Mouse (Mus musculus) ES-E14 (cell line): ENCODE measurements at regions not wholly inside any gene's neighbourhood (a gene's known extent, or its start where the extent isn't known, plus 50 kb on each side); places are given as distances from the start of the nearest gene placed in this dataset.

Experiments used
- DNase-seq: peaks from one replicate; pipeline ENCODE4 v3.0.0-alpha.2; 2013; ENCODE audit warnings: low read depth, low spot score
- H3K27ac ChIP-seq: 2 replicates; pipeline ENCODE4 v1.5.1; 2012; ENCODE audit warnings: low read depth, mild to moderate bottlenecking, low read length, moderate library complexity, mixed read lengths; ENCODE audit not compliant: poor library complexity, insufficient read depth, severe bottlenecking
- H3K36me3 ChIP-seq: 2 replicates; pipeline ENCODE4 v1.6.1; 2012; ENCODE audit warnings: mild to moderate bottlenecking, low read length, moderate library complexity, mixed read lengths; ENCODE audit not compliant: control insufficient read depth, poor library complexity, insufficient read depth, severe bottlenecking
- H3K4me1 ChIP-seq, 2 experiments: fragments of 150-350 bp in 1 of 2; sonication (generic) in 1 of 2; 2 replicates each; pipeline ENCODE4 v1.6.1; 2012; ENCODE audit warnings: low read length in 2 of 2, mild to moderate bottlenecking in 1 of 2, mixed read lengths in 1 of 2; ENCODE audit not compliant: control insufficient read depth in 2 of 2, insufficient read depth in 2 of 2, poor library complexity in 1 of 2
- H3K4me3 ChIP-seq, 2 experiments: fragments of 150-350 bp in 1 of 2; sonication (generic) in 1 of 2; 2 replicates each; pipeline ENCODE4 v1.5.1; 2012; ENCODE audit warnings: low read length in 2 of 2, low read depth in 1 of 2, mild to moderate bottlenecking in 1 of 2, mixed read lengths in 1 of 2; ENCODE audit not compliant: insufficient read depth in 1 of 2, poor library complexity in 1 of 2, severe bottlenecking in 1 of 2
- H3K9ac ChIP-seq: 2 replicates; pipeline ENCODE4 v1.6.1; 2012; ENCODE audit warnings: low read depth, mild to moderate bottlenecking, low read length, mixed read lengths; ENCODE audit not compliant: poor library complexity, insufficient read depth, severe bottlenecking
- H3K9me3 ChIP-seq: fragments of 150-350 bp; sonication (generic); 2 replicates; pipeline ENCODE4 v1.6.1; 2012; ENCODE audit warnings: low read depth, mild to moderate bottlenecking, low read length; ENCODE audit not compliant: control insufficient read depth, insufficient read depth
- CHD2 ChIP-seq: IDR thresholded peaks from 2 replicates; pipeline ENCODE4 v1.6.1; 2014; ENCODE audit warnings: mild to moderate bottlenecking, low read depth, low read length, inconsistent platforms
- HCFC1 ChIP-seq: IDR thresholded peaks from 2 replicates; pipeline ENCODE4 v1.6.1; 2012; ENCODE audit warnings: low read length, inconsistent platforms, borderline replicate concordance; ENCODE audit not compliant: insufficient read depth
- MAFK ChIP-seq: IDR thresholded peaks from 2 replicates; pipeline ENCODE4 v1.6.1; 2014; ENCODE audit warnings: mild to moderate bottlenecking, low read depth, low read length, inconsistent platforms; ENCODE audit not compliant: insufficient read depth
- ZC3H11A ChIP-seq: IDR thresholded peaks from 2 replicates; pipeline ENCODE4 v1.6.1; 2012; ENCODE audit warnings: low read depth, mild to moderate bottlenecking, inconsistent platforms, low read length, borderline replicate concordance
- ZNF384 ChIP-seq: IDR thresholded peaks from 2 replicates; pipeline ENCODE4 v1.6.1; 2012; ENCODE audit warnings: low read depth, low read length, inconsistent platforms
- in situ Hi-C, 2 experiments: fragments of 600-800 bp; cut with MboI; formaldehyde crosslinking; loops; one replicate each; pipeline ENCODE4 v1.15.1; 2025; ENCODE audit warnings: low sequenced_read_pairs in 2 of 2, inconsistent platforms in 1 of 2; ENCODE audit not compliant: unreplicated experiment in 2 of 2

DNA sequence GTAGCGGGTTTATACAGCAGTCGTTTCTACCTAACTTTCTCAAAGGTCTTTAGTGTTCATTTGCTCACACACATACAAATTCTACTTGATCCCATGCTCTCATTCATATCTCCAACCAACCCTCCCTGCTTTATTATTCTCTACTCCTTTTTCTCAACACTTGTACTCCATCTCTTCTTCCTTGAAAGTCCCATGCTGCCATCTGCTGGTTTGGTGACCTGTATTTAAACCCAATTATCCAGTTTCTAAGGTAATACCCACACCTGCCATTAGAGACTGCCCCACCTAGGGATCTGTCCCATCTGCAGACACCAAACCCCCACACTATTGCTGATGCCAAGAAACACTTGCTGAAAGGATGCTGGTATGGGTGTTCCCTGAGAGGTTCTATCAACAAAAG is 611.5 kb upstream of the B3gat1 start:
- no peaks in the 10 kb centered on the region for H3K4me1 ChIP-seq
- no peaks in the 10 kb centered on the region for H3K36me3 ChIP-seq
- peak; percentile 44 for DNase-seq
- no peak overlapping the region for H3K9ac ChIP-seq
- in situ Hi-C loops, result loop anchor here in 1 of 2 experiments (10.0 kb wide), 1 partner anchor 377 kb away; no protein-coding TSS in a partner anchor
- TF ChIP-seq ZNF384 (no peak), ZC3H11A (0 out of 2 replicates have a peak, but pooled peaks have one; percentile 11), MAFK (no peak), CHD2 (no peak), HCFC1 (no peak)
- no peaks in the 10 kb centered on the region for H3K9me3 ChIP-seq
- no peak overlapping the region for H3K27ac ChIP-seq
- no peak overlapping the region for H3K4me3 ChIP-seq

DNA sequence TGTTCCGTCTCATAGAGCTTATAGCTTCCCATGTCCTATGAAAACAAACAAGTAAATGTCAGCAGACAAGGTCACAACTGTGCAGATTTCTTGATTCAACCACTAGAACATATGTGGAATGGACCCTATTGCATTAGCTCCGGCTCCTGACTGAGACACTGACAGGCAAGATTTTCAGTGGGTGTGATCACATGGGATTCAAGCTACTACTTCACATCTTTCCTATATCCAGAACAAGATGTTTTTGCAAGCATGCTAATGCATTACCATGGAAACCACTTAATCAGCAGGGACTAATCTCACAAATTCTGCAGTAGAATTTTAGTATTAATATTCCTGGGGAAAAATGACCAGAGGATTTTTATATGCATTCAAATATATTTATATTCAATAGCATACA is 598.9 kb upstream of the B3gat1 start:
- in situ Hi-C loops, result no loop called here
- H3K4me1 ChIP-seq, result no peaks in the 10 kb centered on the region
- no peaks in the 10 kb centered on the region for H3K36me3 ChIP-seq
- DNase-seq, result no peak
- no peak overlapping the region for H3K4me3 ChIP-seq
- no peak overlapping the region for H3K27ac ChIP-seq
- H3K9ac ChIP-seq, result no peak overlapping the region
- TF ChIP-seq CHD2, result no peak
- no peak for TF ChIP-seq ZC3H11A
- no peak for TF ChIP-seq MAFK
- TF ChIP-seq ZNF384, result no peak
- TF ChIP-seq HCFC1, result no peak
- H3K9me3 ChIP-seq, result no peaks in the 10 kb centered on the region
